Mouse (Mus musculus) cerebellum, adult 2 months (tissue): Measurements from ENCODE around the gene Flywch2. TPM values are rescaled to one million over a fixed set of nuclear protein-coding genes. Genes with fewer than 3 reads are reported as not detected.

Experiments
- DNase-seq, 2 experiments: peaks; one replicate each; pipeline ENCODE4 v3.0.0; 2021
- H3K27ac ChIP-seq: fragments of 200-500 bp; 2 replicates; pipeline ENCODE4 v1.5.1; 2012; ENCODE audit warnings: low read length, control low read depth, inconsistent platforms; ENCODE audit not compliant: insufficient read depth
- H3K27me3 ChIP-seq: fragments of 200-500 bp; 2 replicates; pipeline ENCODE4 v1.6.1; 2012; ENCODE audit warnings: inconsistent platforms, mild to moderate bottlenecking, low read length, moderate library complexity; ENCODE audit not compliant: control insufficient read depth, insufficient read depth
- H3K4me1 ChIP-seq: fragments of 200-500 bp; 2 replicates; pipeline ENCODE4 v1.6.1; 2011; ENCODE audit warnings: low read length; ENCODE audit not compliant: control insufficient read depth, insufficient read depth
- H3K4me3 ChIP-seq: fragments of 200-500 bp; replicated peaks from 2 replicates; pipeline ENCODE3; 2011; ENCODE audit warnings: mild to moderate bottlenecking, low read depth, low read length, control low read depth; ENCODE audit not compliant: insufficient read depth
- CTCF ChIP-seq: fragments of 200-500 bp; IDR thresholded peaks from 2 replicates; pipeline ENCODE4 v1.5.1; 2011; ENCODE audit warnings: low read depth, mild to moderate bottlenecking, control low read depth, low read length, moderate library complexity, borderline replicate concordance; ENCODE audit not compliant: insufficient read depth
- POLR2A ChIP-seq: fragments of 200-500 bp; IDR thresholded peaks from 2 replicates; pipeline ENCODE4 v1.6.1; 2011; ENCODE audit warnings: low read length, control low read depth, borderline replicate concordance; ENCODE audit not compliant: insufficient read depth
- WGBS: fragments of 180-500 bp; shearing (Covaris S2); methylation state at CpG from one replicate; pipeline ENCODE4 v1.1.7; 2018; 5-methylcytosine and 5-hydroxymethylcytosine counted together
- polyA plus RNA-seq: library from polyadenylated mRNA; depleted of rRNA; stranded (reverse); fragments of >200 nt; gene quantifications from 2 replicates; pipeline ENCODE4 v1.2.3, GENCODE M21; 2012

The Flywch2 gene
- polyA plus RNA-seq, 1 experiment = 54.8 TPM

DNA sequence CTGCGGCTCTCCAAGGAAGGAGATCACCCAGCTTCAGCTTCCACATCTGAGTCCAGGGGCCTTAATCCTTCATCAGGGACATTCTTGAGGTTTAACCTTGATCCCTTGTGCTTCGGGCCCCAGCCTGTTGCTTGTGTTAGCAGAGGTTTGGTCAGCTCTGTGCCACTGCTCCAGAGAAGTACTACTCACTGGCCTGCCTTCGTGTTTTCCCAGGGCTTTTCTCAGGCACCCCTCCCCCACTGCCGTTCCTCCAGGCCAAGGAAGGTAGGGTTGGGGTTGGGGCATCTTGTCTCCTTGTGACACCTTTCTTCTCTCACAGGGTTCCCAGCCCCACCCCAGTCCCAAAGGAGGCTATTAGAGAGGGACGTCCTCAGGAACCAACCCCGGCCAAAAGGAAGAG, 36.2 kb upstream of the Flywch2 start:
- Histone ChIP-seq H3K4me1 (no peaks in the 10 kb centered on the region), H3K4me3 (no peak overlapping the region), H3K27me3 (no peaks in the 10 kb centered on the region), H3K27ac (no peak overlapping the region)
- TF ChIP-seq CTCF (no peak), POLR2A (no peak)
- no peak for DNase-seq
- 67% methylated on average over 6 of the region's 6 CpGs for WGBS

DNA sequence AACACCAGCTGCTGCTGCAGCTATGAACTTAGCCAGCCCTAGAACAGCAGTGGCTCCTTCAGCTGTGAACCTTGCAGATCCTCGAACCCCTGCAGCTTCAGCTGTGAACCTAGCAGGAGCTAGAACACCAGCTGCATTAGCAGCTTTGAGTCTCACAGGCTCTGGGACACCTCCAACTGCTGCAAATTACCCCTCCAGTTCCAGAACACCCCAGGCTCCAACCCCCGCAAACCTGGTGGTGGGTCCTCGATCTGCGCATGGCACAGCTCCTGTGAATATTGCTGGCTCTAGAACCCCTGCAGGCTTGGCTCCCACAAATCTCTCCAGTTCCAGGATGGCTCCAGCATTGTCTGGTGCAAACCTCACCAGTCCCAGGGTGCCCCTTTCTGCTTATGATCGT, 34.9 kb upstream of the Flywch2 start:
- H3K27ac ChIP-seq = no peak overlapping the region
- TF ChIP-seq CTCF (no peak), POLR2A (no peak)
- H3K4me3 ChIP-seq = no peak overlapping the region
- no peaks in the 10 kb centered on the region for H3K4me1 ChIP-seq
- DNase-seq = no peak
- 71% methylated on average over 5 of the region's 5 CpGs for WGBS
- no peaks in the 10 kb centered on the region for H3K27me3 ChIP-seq

DNA sequence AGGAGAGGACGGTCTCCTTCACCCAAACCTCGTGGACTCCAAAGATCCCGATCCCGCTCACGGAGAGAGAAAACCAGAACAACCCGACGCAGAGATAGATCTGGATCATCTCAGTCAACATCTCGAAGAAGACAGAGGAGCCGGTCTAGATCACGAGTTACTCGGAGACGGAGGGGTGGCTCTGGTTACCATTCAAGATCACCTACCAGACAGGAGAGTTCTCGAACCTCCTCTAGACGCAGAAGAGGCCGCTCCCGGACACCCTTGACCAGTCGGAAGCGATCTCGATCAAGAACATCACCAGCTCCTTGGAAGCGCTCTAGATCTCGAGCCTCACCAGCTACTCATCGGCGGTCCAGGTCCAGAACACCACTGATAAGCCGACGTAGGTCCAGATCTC, 33.4 kb upstream of the Flywch2 start:
- WGBS = 97% methylated on average over 25 of the region's 25 CpGs
- H3K27me3 ChIP-seq = no peaks in the 10 kb centered on the region
- DNase-seq = no peak
- no peak overlapping the region for H3K4me3 ChIP-seq
- no peak overlapping the region for H3K27ac ChIP-seq
- TF ChIP-seq POLR2A (no peak), CTCF (no peak)
- H3K4me1 ChIP-seq = no peaks in the 10 kb centered on the region

DNA sequence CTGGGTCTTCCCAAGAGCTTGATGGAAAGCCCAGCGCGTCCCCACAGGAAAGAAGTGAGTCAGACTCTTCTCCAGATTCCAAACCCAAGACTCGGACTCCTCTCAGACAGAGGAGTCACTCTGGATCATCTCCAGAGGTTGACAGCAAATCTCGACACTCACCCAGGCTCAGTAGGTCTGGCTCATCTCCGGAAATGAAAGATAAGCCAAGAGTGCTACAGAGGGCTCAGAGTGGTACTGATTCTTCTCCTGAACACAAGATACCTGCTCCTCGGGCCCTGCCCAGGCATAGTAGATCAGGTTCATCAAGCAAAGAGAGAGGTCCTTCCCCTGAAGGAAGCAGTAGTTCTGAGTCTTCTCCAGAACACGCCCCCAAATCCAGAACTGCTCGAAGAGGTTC, 32.7 kb upstream of the Flywch2 start:
- Histone ChIP-seq H3K4me3 (no peak overlapping the region), H3K27ac (no peak overlapping the region), H3K27me3 (no peaks in the 10 kb centered on the region), H3K4me1 (no peaks in the 10 kb centered on the region)
- no peak for DNase-seq
- WGBS = 97% methylated on average over 8 of the region's 8 CpGs
- TF ChIP-seq CTCF (no peak), POLR2A (no peak)

DNA sequence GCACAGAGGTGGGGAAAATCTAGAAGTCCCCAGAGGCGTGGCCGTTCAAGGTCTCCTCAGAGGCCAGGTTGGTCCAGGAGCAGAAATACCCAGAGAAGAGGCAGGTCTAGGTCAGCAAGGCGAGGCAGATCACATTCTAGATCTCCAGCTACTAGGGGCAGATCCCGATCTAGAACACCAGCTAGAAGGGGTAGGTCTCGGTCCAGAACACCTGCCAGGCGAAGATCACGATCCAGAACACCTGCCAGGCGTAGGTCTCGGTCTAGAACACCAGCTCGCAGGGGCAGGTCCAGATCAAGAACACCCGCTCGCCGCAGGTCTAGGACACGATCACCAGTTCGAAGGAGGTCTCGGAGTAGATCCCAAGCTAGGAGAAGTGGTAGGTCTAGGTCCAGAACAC, 29.8 kb upstream of the Flywch2 start:
- no peak overlapping the region for H3K4me3 ChIP-seq
- WGBS = 96% methylated on average over 16 of the region's 16 CpGs
- DNase-seq = no peak
- H3K27ac ChIP-seq = no peak overlapping the region
- no peak for TF ChIP-seq POLR2A
- TF ChIP-seq CTCF = no peak
- no peaks in the 10 kb centered on the region for H3K4me1 ChIP-seq
- no peaks in the 10 kb centered on the region for H3K27me3 ChIP-seq

DNA sequence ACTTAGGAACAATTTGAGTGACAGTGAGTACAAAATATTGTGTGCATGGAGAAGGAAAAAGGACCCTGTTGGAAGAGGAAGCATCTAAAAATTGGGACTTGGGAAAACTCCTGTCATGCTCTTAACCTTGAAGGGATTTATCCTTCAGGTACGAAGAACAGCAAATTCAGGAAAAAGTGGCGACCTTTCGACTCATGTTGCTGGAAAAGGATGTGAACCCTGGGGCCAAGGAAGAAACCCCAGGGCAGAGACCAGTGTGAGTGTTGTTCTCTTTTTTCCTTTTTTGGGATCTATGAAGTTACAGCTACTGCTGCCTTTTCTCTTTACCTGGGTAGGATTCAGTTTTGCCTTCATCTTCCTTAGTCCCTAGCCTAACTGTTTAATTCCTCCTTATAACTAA, 22.0 kb upstream of the Flywch2 start:
- no peaks in the 10 kb centered on the region; the same call in 1 of the 2 replicates for H3K4me1 ChIP-seq
- TF ChIP-seq CTCF (no peak), POLR2A (no peak)
- 61% methylated on average over 3 of the region's 3 CpGs for WGBS
- no peak overlapping the region for H3K4me3 ChIP-seq
- no peak overlapping the region for H3K27ac ChIP-seq
- DNase-seq = no peak
- H3K27me3 ChIP-seq = no peaks in the 10 kb centered on the region

DNA sequence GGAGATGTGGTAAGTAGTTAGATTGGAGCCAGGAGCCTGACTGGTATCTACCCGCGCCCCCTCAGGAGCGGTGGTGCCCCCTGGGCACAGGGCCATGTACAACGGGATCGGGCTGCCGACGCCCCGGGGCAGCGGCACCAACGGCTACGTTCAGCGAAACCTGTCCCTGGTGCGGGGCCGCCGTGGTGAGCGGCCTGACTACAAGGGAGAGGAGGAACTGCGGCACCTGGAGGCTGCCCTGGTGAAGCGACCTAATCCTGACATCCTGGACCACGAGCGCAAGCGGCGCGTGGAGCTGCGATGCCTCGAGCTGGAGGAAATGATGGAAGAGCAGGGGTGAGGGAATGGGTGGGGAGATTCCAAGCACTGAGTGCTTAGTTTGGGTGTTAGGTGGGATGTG, 21.0 kb upstream of the Flywch2 start:
- Histone ChIP-seq H3K27me3 (no peaks in the 10 kb centered on the region), H3K27ac (no peak overlapping the region), H3K4me1 (no peaks in the 10 kb centered on the region; the same call in 1 of the 2 replicates), H3K4me3 (peak overlapping the region; percentile 32)
- DNase-seq = peak; percentile 66 to 67
- 10% methylated on average over 25 of the region's 25 CpGs for WGBS
- TF ChIP-seq POLR2A = no peak
- peak; percentile 62 for TF ChIP-seq CTCF

DNA sequence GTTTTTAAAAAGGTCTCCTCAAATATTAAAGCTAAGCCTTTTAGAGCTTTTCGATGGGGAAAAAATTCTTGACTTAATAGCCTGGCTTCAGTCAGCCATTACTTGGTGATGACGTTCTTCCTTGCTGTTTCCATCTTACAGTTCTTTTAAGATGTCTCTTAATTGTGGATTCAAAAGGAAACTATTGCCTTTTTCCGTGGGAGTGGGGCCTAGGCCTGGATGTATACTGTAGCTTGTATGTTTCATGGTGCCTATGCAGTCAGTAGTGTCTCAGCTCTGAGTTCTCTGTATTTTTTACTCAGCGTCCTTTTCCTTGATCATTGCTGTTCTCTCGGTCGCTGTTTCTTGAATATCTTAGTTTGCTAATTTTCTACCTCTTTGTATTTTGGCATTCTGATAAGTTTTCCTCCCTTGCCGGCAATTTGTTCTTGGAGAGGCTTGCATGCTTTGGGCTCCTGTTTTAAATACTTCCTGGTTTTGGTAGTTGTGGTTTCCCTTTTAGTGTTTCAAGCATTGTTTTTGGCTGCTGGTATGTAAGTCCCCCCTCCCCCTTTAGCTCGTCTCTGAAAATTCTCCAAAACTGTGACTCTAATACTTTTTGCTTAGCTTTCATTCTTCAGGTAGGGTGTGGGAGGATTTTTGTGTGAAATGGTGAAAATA, 18.7 kb upstream of the Flywch2 start:
- no peak overlapping the region for H3K27ac ChIP-seq
- no peak for DNase-seq
- under 1% methylated on average over 8 of the region's 8 CpGs for WGBS
- peak overlapping the region; percentile 94 for H3K4me3 ChIP-seq
- TF ChIP-seq POLR2A = no peak
- TF ChIP-seq CTCF = no peak
- no peaks in the 10 kb centered on the region; the same call in 1 of the 2 replicates for H3K4me1 ChIP-seq
- H3K27me3 ChIP-seq = no peaks in the 10 kb centered on the region
